Mouse (Mus musculus) left cerebral cortex, postnatal 25 days (tissue): ENCODE measurements around the gene Gm10217. TPM values are rescaled to one million over a fixed set of nuclear protein-coding genes. Genes with fewer than 3 reads are reported as not detected.
A peak's percentile ranks its signal among the peaks of the same experiment; 100 is the strongest.

Experiments
- DNase-seq, 2 experiments: peaks; one replicate each; pipeline ENCODE4 v3.0.0; 2022; ENCODE audit warnings: low spot score in 2 of 2, mixed read lengths in 1 of 2
- intact Hi-C: fragments of 180-260 bp; cut with DNase I; formaldehyde crosslinking; loops from one replicate; pipeline ENCODE4 v1.15.1; 2025
- total RNA-seq, 2 experiments: library from RNA; stranded (reverse); gene quantifications; 2 replicates each; pipeline ENCODE4 v1.2.3; 2021

The Gm10217 gene
- total RNA-seq = not detected

GRCm38 (mm10) chr8:9863951-9864350 lies at the start of gene Gm10217:
Gene Gm10217 (plus strand): TSS chr8:9864251.
- intact Hi-C loops = no loop called here
- no peak for DNase-seq

- peak; percentile 26 to 74 for DNase-seq
- intact Hi-C loops = no loop called here
These were observed 39.3 kb upstream of the Gm10217 start for GRCm38 (mm10) chr8:9824770-9825169.

DNA sequence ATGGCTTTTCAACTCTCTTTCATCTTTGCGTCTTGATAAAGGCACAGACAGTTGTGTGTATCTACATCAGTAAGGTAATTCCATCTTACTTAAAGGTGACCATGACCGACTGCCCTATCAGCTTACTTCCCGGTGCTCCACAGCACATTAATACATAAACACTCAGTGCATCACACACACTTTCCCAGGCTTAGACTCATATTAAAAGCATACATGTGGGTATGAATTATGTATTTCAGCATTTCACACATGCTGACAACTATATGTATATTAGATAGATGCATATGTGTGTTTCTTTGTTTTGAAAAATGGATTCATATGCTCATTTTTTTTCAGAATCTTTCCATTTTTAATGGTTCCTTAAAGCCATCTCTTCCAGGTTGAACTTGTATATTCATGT lies 23.8 kb upstream of the Gm10217 start:
- intact Hi-C loops = no loop called here
- DNase-seq = no peak

- DNase-seq = no peak
- intact Hi-C loops = no loop called here
These were observed 4.8 kb upstream of the Gm10217 start for GRCm38 (mm10) chr8:9859286-9859685.

- DNase-seq = peak in 1 of 2 experiments; percentile 17
- intact Hi-C loops = no loop called here
These were observed 3.4 kb upstream of the Gm10217 start for GRCm38 (mm10) chr8:9860539-9861203.

- peak; percentile 23 to 84 for DNase-seq
- intact Hi-C loops = loop anchor here (1.0 kb wide), 1 partner anchor 65 kb away; no protein-coding TSS in a partner anchor
These were observed 1.1 kb downstream of the Gm10217 start for GRCm38 (mm10) chr8:9865150-9865549.

- intact Hi-C loops = no loop called here
- DNase-seq = no peak
These were observed 4.0 kb downstream of the Gm10217 start for GRCm38 (mm10) chr8:9868094-9868493.

DNA sequence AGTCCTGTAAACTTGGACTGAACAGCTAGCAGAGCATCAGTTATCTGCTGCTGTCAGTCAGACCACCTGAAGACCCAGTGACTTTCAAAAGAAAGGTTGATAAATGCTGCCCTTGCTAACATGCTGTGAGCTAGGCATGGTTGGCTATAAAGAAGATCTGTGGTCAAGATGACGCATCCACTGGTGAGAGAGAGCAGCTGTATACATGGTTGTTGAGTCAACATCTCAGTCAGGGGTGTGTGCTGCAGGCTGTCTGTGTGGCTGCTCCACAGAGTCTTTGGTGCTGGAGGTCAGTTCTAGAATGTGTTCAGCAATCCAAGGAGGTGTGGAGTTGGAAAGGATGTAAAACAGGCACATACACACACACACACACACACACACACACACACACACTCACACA lies 12.2 kb downstream of the Gm10217 start:
- intact Hi-C loops = no loop called here
- DNase-seq = no peak

- no peak for DNase-seq
- intact Hi-C loops = no loop called here
These were observed 15.9 kb downstream of the Gm10217 start for GRCm38 (mm10) chr8:9879921-9880320.

DNA sequence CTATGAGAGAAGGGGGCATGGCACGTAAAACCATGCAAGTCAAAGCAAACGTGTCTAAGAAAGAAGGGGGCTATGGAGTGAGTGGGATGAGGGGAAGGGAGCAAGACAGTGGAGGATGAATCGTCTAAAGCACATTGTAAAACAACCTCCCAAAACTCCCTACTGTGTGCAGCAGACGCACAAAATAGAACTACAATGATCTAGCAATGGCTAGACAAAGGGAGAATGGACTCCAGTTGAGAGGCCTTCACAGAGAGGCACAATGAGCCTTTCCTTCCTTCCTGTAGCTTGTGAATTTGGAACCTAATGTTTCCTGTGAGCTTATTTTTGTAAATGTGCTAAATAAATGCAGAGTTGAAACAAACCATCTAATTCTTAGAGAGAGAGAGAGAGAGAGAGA lies 22.7 kb downstream of the Gm10217 start:
- no peak for DNase-seq

GRCm38 (mm10) chr8:9899199-9899598 lies 35.1 kb downstream of the Gm10217 start:
- intact Hi-C loops = no loop called here
- no peak for DNase-seq

More for the DNA sequence above, 22.7 kb downstream of the Gm10217 start:
- intact Hi-C loops = no loop called here

DNA sequence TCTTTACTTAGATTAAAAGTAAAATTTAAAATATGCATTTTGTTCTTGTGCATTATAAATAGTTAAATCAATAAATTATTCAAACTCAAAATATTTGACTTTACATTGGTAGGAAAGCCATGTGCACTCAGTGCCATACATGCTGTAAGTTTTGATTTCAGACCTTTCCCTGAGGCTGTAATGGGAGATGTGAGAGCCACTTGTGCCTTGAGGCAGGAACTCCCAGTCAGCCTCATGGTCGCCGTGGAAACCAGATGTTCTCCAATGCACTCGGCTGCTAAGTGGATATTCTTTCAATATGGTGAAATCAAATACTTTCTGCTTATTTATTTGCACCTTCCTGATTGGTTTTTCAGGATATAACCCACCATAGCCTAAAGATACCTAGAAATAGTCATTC lies 35.6 kb downstream of the Gm10217 start:
- DNase-seq = no peak
- intact Hi-C loops = no loop called here

Other genes with a start within 250 kb of the Gm10217 start
- gene Fam155a, start 93.1 kb upstream of the Gm10217 start, total RNA-seq = 100 to 1,000 TPM; 105 to 109 TPM
- 10 to 100 TPM; 11.1 to 11.7 TPM for gene Lig4, start 113.4 kb downstream of the Gm10217 start, total RNA-seq
- gene Abhd13, start 113.5 kb downstream of the Gm10217 start, total RNA-seq = 10 to 100 TPM; 31.5 to 32.3 TPM
- 1 to 10 TPM; 2.4 to 3.1 TPM for gene Tnfsf13b, start 142.2 kb downstream of the Gm10217 start, total RNA-seq